Mouse (Mus musculus): ENCODE measurements around the gene Rbms3.

Rbms3 gene

GRCm38 (mm10) chr9:116701511-116702179 is 928.1 kb downstream of the Rbms3 start:
- DNase-seq, result no peak

DNA sequence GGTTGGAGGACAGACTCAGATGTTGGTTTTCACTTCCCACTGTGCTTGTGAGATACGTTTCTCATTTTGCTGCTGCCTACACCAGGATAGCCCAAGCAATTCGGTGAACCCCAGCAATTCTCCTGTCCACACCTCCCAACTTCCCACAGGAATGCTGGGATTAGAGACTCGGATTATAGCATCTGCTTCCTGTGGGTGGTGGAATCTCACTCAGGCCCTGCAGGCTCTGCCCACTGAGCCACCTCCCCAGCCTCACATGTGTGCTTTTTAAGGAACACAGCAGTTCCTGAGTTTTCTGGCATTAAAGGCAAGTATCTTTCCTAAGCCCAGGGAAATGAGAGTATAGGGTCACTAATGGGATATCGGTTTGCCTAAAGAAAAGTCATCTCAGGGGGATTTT is 941.1 kb downstream of the Rbms3 start:
- no peak for DNase-seq

DNA sequence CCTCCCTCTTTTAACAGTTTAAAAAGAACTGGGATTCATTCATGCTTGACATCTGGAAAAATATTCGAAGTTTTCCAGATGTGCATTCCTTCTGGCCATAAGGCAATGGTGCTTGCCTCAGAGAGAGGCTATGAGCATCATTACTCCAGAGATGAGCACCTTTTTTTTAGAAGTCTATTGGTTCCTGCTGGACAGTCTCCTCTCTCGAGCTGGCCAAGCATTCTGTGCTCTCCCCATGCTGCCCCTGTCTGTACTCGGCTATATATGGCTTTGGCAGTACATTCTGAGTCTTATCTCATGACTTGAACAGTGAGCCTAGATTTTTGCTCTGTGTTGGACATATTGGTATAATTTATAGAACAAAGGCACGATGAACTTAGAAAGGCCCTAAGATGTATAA is 952.6 kb downstream of the Rbms3 start:
- DNase-seq, result no peak

DNA sequence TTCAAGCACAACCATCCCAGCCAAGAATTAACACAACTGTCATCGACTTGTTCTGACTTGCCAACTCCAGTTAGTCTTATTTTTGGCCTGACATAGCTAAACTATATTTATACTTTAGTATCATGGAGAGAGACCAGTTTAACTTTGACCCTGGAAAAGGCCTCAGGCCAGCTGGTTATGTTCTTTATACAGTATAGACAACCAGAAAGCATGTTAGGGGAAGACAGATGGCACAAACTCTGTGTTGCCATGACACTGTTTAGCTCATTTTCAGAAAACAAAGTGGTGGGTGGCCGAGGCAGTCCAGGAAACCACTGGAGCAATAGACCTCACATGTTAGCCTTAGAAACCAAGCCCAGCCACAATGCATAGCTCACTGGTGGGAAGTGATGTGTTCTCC is 953.3 kb downstream of the Rbms3 start:
- DNase-seq, result no peak

- no peak for DNase-seq
These were observed 955.5 kb downstream of the Rbms3 start for GRCm38 (mm10) chr9:116674191-116674590.

DNA sequence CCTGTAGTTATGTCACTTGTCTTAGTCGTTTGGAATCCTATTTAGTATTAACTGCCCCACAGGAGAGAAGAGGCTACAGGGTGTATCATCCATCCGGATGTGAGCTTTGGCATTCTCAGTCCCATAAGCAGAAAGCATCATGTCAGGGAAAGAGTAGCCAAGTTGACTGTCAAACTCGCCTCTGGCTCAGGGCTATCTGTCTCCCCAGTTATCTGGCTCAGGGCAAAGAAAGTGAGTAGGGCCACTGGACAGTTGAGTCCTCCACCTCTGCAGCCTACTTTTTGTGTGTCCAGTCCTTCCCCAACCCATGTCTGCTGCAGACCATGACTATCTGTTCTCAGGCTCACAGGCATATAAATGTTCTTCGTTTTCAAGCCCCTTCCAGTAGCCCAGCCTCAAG is 968.7 kb downstream of the Rbms3 start:
- no peak for DNase-seq

- DNase-seq, result no peak
These were observed 969.8 kb downstream of the Rbms3 start for GRCm38 (mm10) chr9:116659936-116660335.

DNA sequence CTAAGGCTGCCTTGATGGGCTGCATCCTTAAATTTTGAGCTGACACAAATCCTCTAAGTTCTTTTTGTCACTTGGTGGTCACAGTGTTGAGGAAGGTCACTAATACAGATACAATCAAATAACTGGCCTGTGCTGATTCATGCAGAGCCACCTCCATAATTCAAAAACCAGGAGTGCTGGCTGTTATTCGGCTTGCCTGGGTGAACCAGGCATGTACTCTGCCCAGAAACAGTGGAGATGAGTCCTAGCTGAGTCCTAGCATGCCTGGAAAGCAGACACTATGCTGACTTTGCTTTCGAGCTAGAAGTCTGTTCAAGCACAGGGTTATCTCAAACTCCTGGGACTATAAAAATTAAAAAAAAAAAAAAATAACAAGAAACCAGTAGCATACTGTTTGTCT is 972.6 kb downstream of the Rbms3 start:
- no peak for DNase-seq

GRCm38 (mm10) chr9:116651414-116651813 is 978.3 kb downstream of the Rbms3 start:
- DNase-seq, result no peak

GRCm38 (mm10) chr9:116649955-116650354 is 979.8 kb downstream of the Rbms3 start:
- no peak for DNase-seq

DNA sequence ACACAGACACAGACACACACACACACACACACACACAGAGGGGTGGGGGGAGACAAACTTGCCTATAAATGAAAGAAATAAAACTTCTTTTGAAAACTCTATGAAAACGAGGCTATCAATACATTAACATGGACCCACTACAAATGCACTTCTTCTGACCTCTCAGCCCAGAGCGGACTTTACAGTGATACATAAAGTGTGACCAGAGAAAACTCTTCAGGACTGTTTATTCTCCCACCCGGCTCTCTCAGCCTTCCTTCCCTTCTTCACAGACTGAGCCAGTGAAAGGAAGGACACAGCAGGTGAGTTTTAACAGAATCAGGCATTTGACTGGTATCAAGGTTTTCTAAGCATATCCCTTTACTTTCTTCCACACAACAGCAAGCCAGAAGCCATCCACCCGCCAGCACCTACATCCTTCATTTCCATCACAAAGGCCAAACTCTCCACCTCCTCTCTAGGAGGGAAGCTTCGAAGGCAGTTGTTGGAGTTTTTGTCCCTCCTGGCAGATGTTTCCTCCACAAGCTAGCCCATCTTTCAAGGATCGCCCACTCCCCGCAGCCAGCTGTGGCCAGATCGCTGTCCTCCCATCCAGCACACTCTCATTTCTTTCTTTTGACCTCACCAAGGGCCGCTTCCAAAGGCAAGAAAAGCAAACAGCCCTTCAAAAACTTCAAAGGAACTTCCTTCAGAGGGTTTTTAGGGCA is 980.5 kb downstream of the Rbms3 start:
- peak; percentile 16 for DNase-seq

DNA sequence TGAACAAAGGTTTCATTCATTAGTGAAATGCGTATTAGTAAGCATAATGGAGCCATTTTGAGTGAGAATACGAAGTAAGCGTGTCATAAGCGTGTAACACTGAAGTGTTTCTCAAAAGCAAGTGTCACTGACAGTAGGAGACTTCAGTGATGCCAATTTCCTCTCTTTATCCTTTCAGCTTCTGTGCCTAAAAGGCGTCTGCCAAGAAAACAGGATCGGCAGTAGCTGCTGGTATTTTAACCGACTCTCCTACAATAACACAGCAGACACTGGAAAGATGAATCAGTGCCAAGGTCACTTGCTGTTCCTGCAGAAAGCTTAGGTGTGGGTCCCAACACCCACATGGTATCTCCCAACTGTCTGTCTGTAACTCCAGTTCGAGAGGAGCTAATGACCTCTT is 985.1 kb downstream of the Rbms3 start:
- DNase-seq, result no peak

- DNase-seq, result no peak
These were observed 989.4 kb downstream of the Rbms3 start for GRCm38 (mm10) chr9:116640302-116640679.

DNA sequence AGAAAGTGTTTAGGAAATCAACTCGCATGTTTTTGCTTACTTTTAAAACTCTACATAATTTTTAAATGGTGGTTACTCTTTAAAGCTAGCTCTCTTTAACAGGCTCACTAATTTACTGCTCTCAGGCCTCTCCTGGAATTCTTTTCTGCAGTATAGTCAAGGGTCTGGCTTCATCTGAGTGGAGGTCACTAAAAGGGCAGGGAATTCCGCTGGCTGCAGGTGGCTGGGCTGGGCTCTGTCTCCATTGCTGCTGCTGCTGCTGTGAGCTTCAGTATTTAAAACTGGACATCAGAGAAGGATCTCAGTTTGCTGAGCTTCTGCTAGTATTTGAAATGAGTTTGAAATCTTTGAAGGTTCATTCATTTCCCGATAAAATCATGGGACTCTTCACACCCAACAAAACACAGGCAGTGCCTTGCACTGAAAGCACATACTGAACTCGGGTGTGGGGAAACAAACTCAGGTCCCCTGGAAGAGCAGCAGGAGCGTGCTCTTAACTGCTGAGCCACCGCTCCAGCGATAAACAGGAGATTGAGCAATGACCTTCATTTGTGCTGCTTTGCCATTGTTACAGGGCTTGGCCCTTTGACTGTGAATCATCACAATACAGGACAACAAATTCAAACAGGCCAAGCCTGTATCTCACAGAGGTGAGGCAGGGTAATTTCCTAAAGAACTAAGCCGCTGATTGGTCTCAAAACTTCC is 990.0 kb downstream of the Rbms3 start:
- DNase-seq, result peak; percentile 44

DNA sequence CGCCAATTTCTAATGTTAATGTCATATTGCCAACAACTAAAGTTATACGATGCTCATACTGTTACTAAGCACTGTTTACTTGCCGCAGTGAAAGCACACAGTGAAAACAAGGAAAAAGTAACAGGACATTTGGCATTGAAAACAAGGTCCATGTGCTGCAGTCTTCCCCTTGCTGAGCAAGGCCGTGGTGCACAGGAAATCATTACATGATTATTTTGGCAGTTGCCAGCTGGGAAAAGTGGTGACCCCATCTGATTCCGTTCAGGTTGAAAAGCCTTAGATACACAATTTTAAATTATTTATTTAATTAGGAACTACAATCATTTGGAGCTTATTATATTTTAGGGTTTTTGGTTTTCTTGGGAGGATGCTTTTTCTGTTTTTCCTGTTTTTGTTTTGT is 995.9 kb downstream of the Rbms3 start:
- DNase-seq, result no peak

GRCm38 (mm10) chr9:116633075-116633474 is 996.6 kb downstream of the Rbms3 start:
- DNase-seq, result no peak

DNA sequence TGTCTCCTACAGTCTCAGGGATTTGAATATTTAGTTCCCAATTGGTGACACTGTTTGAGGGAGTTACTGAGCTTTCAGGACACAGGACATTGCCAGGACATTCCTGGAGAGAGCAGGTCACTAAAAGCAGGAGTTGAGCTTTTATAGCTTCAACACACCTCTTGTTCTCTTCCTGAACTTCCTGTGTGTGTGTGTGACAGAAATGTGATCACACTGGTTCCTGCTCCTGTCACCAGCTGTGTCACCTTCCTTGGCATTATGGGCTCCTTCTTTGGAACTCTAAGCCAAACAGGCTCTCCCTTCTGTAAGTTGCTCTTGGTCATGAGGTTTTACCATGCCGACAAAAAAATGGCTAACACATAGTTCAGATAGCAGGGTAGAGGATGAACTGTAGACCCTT is 997.9 kb downstream of the Rbms3 start:
- no peak for DNase-seq

DNA sequence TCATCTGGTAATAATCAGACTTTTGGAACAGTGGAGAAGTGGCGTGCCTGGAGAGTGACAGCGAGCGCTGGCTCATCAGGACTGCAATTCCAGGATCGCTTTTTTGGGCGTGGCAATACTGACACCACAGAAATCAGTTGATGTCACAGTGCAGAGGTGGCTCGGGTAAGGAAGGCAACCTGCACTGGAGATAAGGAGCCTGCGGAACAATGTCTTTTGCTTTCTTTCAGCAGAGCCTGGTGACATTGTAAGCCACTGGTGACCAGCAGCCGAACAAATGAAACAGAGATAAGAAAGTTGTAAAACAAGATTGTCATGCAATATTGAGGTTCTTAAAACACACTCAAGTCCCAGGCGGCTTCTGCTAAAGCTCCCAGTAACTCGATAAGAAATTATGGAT is 998.9 kb downstream of the Rbms3 start:
- no peak for DNase-seq

GRCm38 (mm10) chr9:116620434-116620833 is 1009.3 kb downstream of the Rbms3 start:
- no peak for DNase-seq

DNA sequence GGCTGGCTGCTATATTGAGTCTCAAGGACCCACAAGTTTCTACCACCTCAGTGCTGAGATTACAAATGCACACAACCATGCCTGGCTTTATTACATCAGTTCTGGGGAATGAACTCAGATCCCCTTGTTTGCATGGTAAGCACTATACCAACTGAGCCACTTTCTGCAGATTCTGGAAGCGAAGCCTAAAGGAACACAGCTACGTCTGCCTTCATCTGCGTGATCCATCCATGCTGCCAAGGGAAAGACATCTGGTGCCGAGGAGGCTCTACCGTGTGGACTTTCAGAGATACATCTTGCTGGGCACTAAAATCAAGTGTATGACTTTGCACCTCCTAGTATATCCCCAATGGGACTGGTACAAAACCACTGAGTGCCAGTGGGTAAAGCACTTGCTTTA is 1010.8 kb downstream of the Rbms3 start:
- DNase-seq, result no peak

GRCm38 (mm10) chr9:116613276-116613675 is 1016.4 kb downstream of the Rbms3 start:
- no peak for DNase-seq

GRCm38 (mm10) chr9:116596046-116596445 is 1033.7 kb downstream of the Rbms3 start:
- DNase-seq, result no peak

GRCm38 (mm10) chr9:116592486-116592885 is 1037.2 kb downstream of the Rbms3 start:
- no peak for DNase-seq

GRCm38 (mm10) chr9:116591071-116591470 is 1038.6 kb downstream of the Rbms3 start:
- no peak for DNase-seq
